Mouse (Mus musculus) midbrain, postnatal 0 days (tissue): ENCODE results near the gene Epha2. TPM values are rescaled to one million over a fixed set of nuclear protein-coding genes. Genes with fewer than 3 reads are reported as not detected.

Experiments
- ATAC-seq: fragments of 200-750 bp; cut with Nextera tagmentation; 2 replicates; pipeline ENCODE4 v1.8.0; 2017; ENCODE audit warnings: moderate number of reproducible peaks, mild to moderate bottlenecking, moderate TSS enrichment, moderate library complexity; ENCODE audit not compliant: low FRiP score
- DNase-seq: peaks from one replicate; pipeline ENCODE4 v3.0.0-alpha.2; 2015; ENCODE audit warnings: low spot score
- H3K27ac ChIP-seq: fragments of 300-500 bp; sonication (generic); 2 replicates; pipeline ENCODE4 v1.5.1; 2014; ENCODE audit warnings: low read depth, mild to moderate bottlenecking, low read length, mixed read lengths
- H3K27me3 ChIP-seq: fragments of 300-500 bp; sonication (generic); 2 replicates; pipeline ENCODE4 v1.6.1; 2014; ENCODE audit warnings: low read length, control low read depth, mixed read lengths; ENCODE audit not compliant: insufficient read depth
- H3K36me3 ChIP-seq: fragments of 300-500 bp; sonication (generic); 2 replicates; pipeline ENCODE4 v1.6.1; 2014; ENCODE audit warnings: low read length, control low read depth, mixed read lengths; ENCODE audit not compliant: insufficient read depth
- H3K4me1 ChIP-seq: fragments of 300-500 bp; sonication (generic); 2 replicates; pipeline ENCODE4 v1.6.1; 2014; ENCODE audit warnings: mild to moderate bottlenecking, control low read depth, antibody characterized with exemption, low read length, mixed read lengths; ENCODE audit not compliant: insufficient read depth
- H3K4me2 ChIP-seq: fragments of 300-500 bp; sonication (generic); 2 replicates; pipeline ENCODE4 v1.6.1; 2014; ENCODE audit warnings: low read depth, mild to moderate bottlenecking, low read length, mixed read lengths; ENCODE audit not compliant: poor library complexity, severe bottlenecking
- H3K4me3 ChIP-seq: fragments of 300-500 bp; sonication (generic); 2 replicates; pipeline ENCODE4 v1.5.1; 2014; ENCODE audit warnings: low read depth, mild to moderate bottlenecking, low read length, moderate library complexity
- H3K9ac ChIP-seq: fragments of 300-500 bp; sonication (generic); replicated peaks from 2 replicates; pipeline ENCODE4 v1.6.1; 2014; ENCODE audit warnings: mild to moderate bottlenecking, low read length, moderate library complexity, mixed read lengths; ENCODE audit not compliant: poor library complexity, severe bottlenecking
- H3K9me3 ChIP-seq: fragments of 300-500 bp; sonication (generic); 2 replicates; pipeline ENCODE4 v1.6.1; 2016; ENCODE audit warnings: low read length, control low read depth
- CTCF ChIP-seq: IDR thresholded peaks from 2 replicates; pipeline ENCODE4 v1.5.1; 2016; ENCODE audit warnings: antibody characterized with exemption, mild to moderate bottlenecking
- WGBS: fragments of 180-500 bp; shearing (Covaris S2); extraction: QIAGEN DNeasy Blood & Tissue Kit; methylation state at CpG from one replicate; pipeline ENCODE4 v1.1.7; 2014; 5-methylcytosine and 5-hydroxymethylcytosine counted together
- polyA plus RNA-seq: library from polyadenylated mRNA; unstranded; fragments of >200 nt; fragmentation: Nextera tagmentation; extraction: Ambion mirVana; gene quantifications from 2 replicates; pipeline ENCODE4 v1.2.1, GENCODE M21; 2015
- total RNA-seq: library from RNA; depleted of rRNA; stranded (reverse); fragments of >200 nt; gene quantifications from 2 replicates; pipeline ENCODE4 v1.2.3, GENCODE M21; 2014

Epha2 gene
- total and polyA plus RNA-seq, 2 experiments from 2014 or later, result 0.30 to 3.1 TPM

GRCm38 (mm10) chr4:141312513-141313131 is 11.6 kb downstream of the Epha2 start:
- H3K9me3 ChIP-seq, result no peaks in the 10 kb centered on the region
- H3K9ac ChIP-seq, result no peak overlapping the region
- 79% methylated on average over 17 of the region's 17 CpGs for WGBS
- no peak overlapping the region for H3K4me2 ChIP-seq
- H3K36me3 ChIP-seq, result no peaks in the 10 kb centered on the region
- no peak for TF ChIP-seq CTCF
- peaks cover 5% of the 10 kb centered on the region; the same call in 1 of the 2 replicates for H3K4me1 ChIP-seq
- ATAC-seq (no peak), DNase-seq (no peak)
- no peaks in the 10 kb centered on the region for H3K27me3 ChIP-seq
- H3K27ac ChIP-seq, result no peak overlapping the region
- H3K4me3 ChIP-seq, result no peak overlapping the region

GRCm38 (mm10) chr4:141313481-141313880 is 12.4 kb downstream of the Epha2 start:
- ATAC-seq, result no peak
- no peaks in the 10 kb centered on the region for H3K27me3 ChIP-seq
- H3K4me3 ChIP-seq, result no peak overlapping the region
- H3K9me3 ChIP-seq, result no peaks in the 10 kb centered on the region
- H3K4me2 ChIP-seq, result no peak overlapping the region
- no peak overlapping the region for H3K27ac ChIP-seq
- H3K4me1 ChIP-seq, result peaks cover 5% of the 10 kb centered on the region; the same call in 1 of the 2 replicates
- DNase-seq, result no peak
- H3K36me3 ChIP-seq, result no peaks in the 10 kb centered on the region
- TF ChIP-seq CTCF, result no peak
- H3K9ac ChIP-seq, result no peak overlapping the region
- 46% methylated on average over 8 of the region's 8 CpGs for WGBS

- ATAC-seq (no peak), DNase-seq (no peak)
- H3K27me3 ChIP-seq, result no peaks in the 10 kb centered on the region
- WGBS, result 45% methylated on average over 11 of the region's 11 CpGs
- peaks cover 5% of the 10 kb centered on the region; the same call in 1 of the 2 replicates for H3K4me1 ChIP-seq
- no peak overlapping the region for H3K27ac ChIP-seq
- no peak overlapping the region for H3K9ac ChIP-seq
- no peak overlapping the region for H3K4me3 ChIP-seq
- no peak for TF ChIP-seq CTCF
- no peak overlapping the region for H3K4me2 ChIP-seq
- no peaks in the 10 kb centered on the region for H3K9me3 ChIP-seq
- no peaks in the 10 kb centered on the region for H3K36me3 ChIP-seq
Observed at GRCm38 (mm10) chr4:141313924-141314323, 12.9 kb downstream of the Epha2 start.

- ATAC-seq (no peak), DNase-seq (no peak)
- Histone ChIP-seq H3K4me2 (no peak overlapping the region), H3K27ac (no peak overlapping the region), H3K4me3 (no peak overlapping the region), H3K9ac (no peak overlapping the region), H3K36me3 (no peaks in the 10 kb centered on the region), H3K9me3 (no peaks in the 10 kb centered on the region), H3K27me3 (no peaks in the 10 kb centered on the region), H3K4me1 (peaks cover 5% of the 10 kb centered on the region; the same call in 1 of the 2 replicates)
- 90% methylated on average over 6 of the region's 6 CpGs for WGBS
- no peak for TF ChIP-seq CTCF
Observed at GRCm38 (mm10) chr4:141314745-141315144, 13.7 kb downstream of the Epha2 start.

- TF ChIP-seq CTCF, result no peak
- DNase-seq (no peak), ATAC-seq (no peak)
- no peaks in the 10 kb centered on the region for H3K27me3 ChIP-seq
- H3K27ac ChIP-seq, result no peak overlapping the region
- no peaks in the 10 kb centered on the region; the same call in 1 of the 2 replicates for H3K4me1 ChIP-seq
- 73% methylated on average over 7 of the region's 7 CpGs for WGBS
- no peak overlapping the region for H3K4me3 ChIP-seq
- no peaks in the 10 kb centered on the region for H3K9me3 ChIP-seq
- no peak overlapping the region for H3K9ac ChIP-seq
- H3K36me3 ChIP-seq, result no peaks in the 10 kb centered on the region
- H3K4me2 ChIP-seq, result no peak overlapping the region
Observed at GRCm38 (mm10) chr4:141316023-141316422, 15.0 kb downstream of the Epha2 start.

- Histone ChIP-seq H3K9ac (no peak overlapping the region), H3K27me3 (no peaks in the 10 kb centered on the region), H3K4me2 (no peak overlapping the region), H3K36me3 (no peaks in the 10 kb centered on the region), H3K4me3 (no peak overlapping the region), H3K27ac (no peak overlapping the region), H3K4me1 (no peaks in the 10 kb centered on the region; the same call in 1 of the 2 replicates), H3K9me3 (no peaks in the 10 kb centered on the region)
- no peak for ATAC-seq
- DNase-seq, result no peak
- WGBS, result 88% methylated on average over 18 of the region's 18 CpGs
- no peak for TF ChIP-seq CTCF
Observed at GRCm38 (mm10) chr4:141316498-141317180, 15.6 kb downstream of the Epha2 start.
